Mouse (Mus musculus) intestine, embryonic 16.5 days (tissue): Measurements from ENCODE around the gene Gm11020. TPM values are rescaled to one million over a fixed set of nuclear protein-coding genes. Genes with fewer than 3 reads are reported as not detected.

Experiments used
- polyA plus RNA-seq: library from polyadenylated mRNA; unstranded; fragments of >200 nt; fragmentation: Nextera tagmentation; extraction: Ambion mirVana; gene quantifications from 2 replicates; pipeline ENCODE4 v1.2.1, GENCODE M21; 2015

Gm11020 gene
- polyA plus RNA-seq, 1 experiment from 2014 or later, result not detected

Other genes starting within 250 kb of the Gm11020 start
- gene Cdh5, start 219.9 kb upstream of the Gm11020 start, polyA plus RNA-seq, result 17.8 and 19.7 TPM in 2 replicates
- gene Bean1, start 151.1 kb upstream of the Gm11020 start, polyA plus RNA-seq, result 0.82 and 1.1 TPM in 2 replicates
- 13.4 and 14.0 TPM in 2 replicates for gene Tk2, start 73.0 kb upstream of the Gm11020 start, polyA plus RNA-seq
- 27.6 and 30.6 TPM in 2 replicates for gene Cklf, start 70.7 kb upstream of the Gm11020 start, polyA plus RNA-seq
- not detected in 2 replicates for gene Cmtm2a, start 28.4 kb upstream of the Gm11020 start, polyA plus RNA-seq
- gene Gm45711, start 11.5 kb upstream of the Gm11020 start, polyA plus RNA-seq, result not detected in 2 replicates
- not detected in 2 replicates for gene Cmtm1, start 11.4 kb upstream of the Gm11020 start, polyA plus RNA-seq
- gene Cmtm2b, start 663 bp downstream of the Gm11020 start, polyA plus RNA-seq, result not detected in 2 replicates
- 98.2 and 105 TPM in 2 replicates for gene Cmtm3, start 17.8 kb downstream of the Gm11020 start, polyA plus RNA-seq
- 4.2 and 5.1 TPM in 2 replicates for gene Cmtm4, start 74.2 kb downstream of the Gm11020 start, polyA plus RNA-seq
- gene Dync1li2, start 121.5 kb downstream of the Gm11020 start, polyA plus RNA-seq, result 38.7 and 39.7 TPM in 2 replicates
- gene Terb1, start 188.3 kb downstream of the Gm11020 start, polyA plus RNA-seq, result 0.07 and 0.21 TPM in 2 replicates
- 61.2 and 71.3 TPM in 2 replicates for gene Nae1, start 213.1 kb downstream of the Gm11020 start, polyA plus RNA-seq
- gene Car7, start 213.1 kb downstream of the Gm11020 start, polyA plus RNA-seq, result 1.2 and 1.4 TPM in 2 replicates